Mouse (Mus musculus): ENCODE measurements at regions not wholly inside any gene's neighbourhood (a gene's known extent, or its start where the extent isn't known, plus 50 kb on each side); places are given as distances from the start of the nearest gene placed in this dataset.
A peak's percentile ranks its signal among the peaks of the same experiment; 100 is the strongest.

DNA sequence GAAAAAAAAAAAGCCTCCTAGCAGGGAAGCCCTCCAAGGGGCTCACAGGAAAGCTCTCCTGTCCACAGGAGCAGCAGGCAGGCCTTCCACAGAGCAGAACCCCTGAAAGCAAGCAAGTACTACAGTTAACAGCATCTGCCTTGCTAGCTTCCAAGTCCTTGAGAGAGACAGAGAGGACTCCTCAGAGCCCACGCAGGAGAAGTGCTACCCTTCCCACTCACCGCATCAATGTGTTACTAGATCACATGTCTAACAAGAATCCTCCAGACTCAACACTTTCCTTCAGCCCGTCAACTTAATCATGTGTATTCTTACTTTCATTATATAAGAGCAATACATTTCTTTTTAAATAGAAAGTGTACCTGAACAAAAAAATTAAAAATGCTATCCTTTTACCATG lies 99.9 kb downstream of the Klhl6 start:
- Histone ChIP-seq H3K9me3 (replicated peaks; ENCODE audit: insufficient read depth, low read length) (no peaks in the 10 kb centered on the region), H3K36me3 (ENCODE audit: control insufficient read depth in 1 of 2, insufficient read depth in 2 of 2, low read length in 2 of 2) (no peaks in the 10 kb centered on the region), H3K4me1 (ENCODE audit: control insufficient read depth in 1 of 2, insufficient read depth in 2 of 2, low read length in 2 of 2) (no peaks in the 10 kb centered on the region), H3K9ac (ENCODE audit: control insufficient read depth, low read depth, low read length, poor library complexity, severe bottlenecking) (no peak overlapping the region), H3K79me2 (ENCODE audit: control insufficient read depth, insufficient read depth, low read length, poor library complexity) (no peaks in the 10 kb centered on the region), H3K4me3 (ENCODE audit: control insufficient read depth in 1 of 2, insufficient read depth in 1 of 2, low read depth in 2 of 2, low read length in 2 of 2) (no peak overlapping the region), H3K27me3 (ENCODE audit: control insufficient read depth in 1 of 2, insufficient read depth in 2 of 2, low read length in 2 of 2) (no peaks in the 10 kb centered on the region; a peak in 2 of 4 replicates), H3K27ac (ENCODE audit: control insufficient read depth, low read depth, low read length) (no peak overlapping the region)
- DNase-seq (ENCODE audit: low read depth, low spot score) = no peak
- TF ChIP-seq USF2 (IDR thresholded peaks at IDR 0.05; ENCODE audit: borderline replicate concordance in 1 of 2, insufficient read depth in 1 of 2, low read depth in 1 of 2, low read length in 2 of 2) = no peak
- TF ChIP-seq POLR2A (IDR thresholded peaks at IDR 0.05; ENCODE audit: control insufficient read depth in 1 of 2, insufficient read depth in 1 of 2, low read depth in 1 of 2, low read length in 2 of 2, poor library complexity in 1 of 2) = no peak
- TF ChIP-seq JUND (IDR thresholded peaks at IDR 0.05; ENCODE audit: low read depth, low read length) = no peak
- TF ChIP-seq MAX (IDR thresholded peaks at IDR 0.05; ENCODE audit: low read length) = no peak
- TF ChIP-seq TBP (IDR thresholded peaks at IDR 0.05; ENCODE audit: low read depth, low read length) = no peak
- no peak for TF ChIP-seq RAD21 (IDR thresholded peaks at IDR 0.05; ENCODE audit: low read depth, low read length)
- TF ChIP-seq GABPA (IDR thresholded peaks at IDR 0.05; ENCODE audit: low read depth, low read length) = no peak
- TF ChIP-seq SIN3A (IDR thresholded peaks at IDR 0.05; ENCODE audit: low read length) = no peak
- TF ChIP-seq GATA1 (IDR thresholded peaks at IDR 0.05; ENCODE audit: low read depth, low read length) = no peak
- no peak for TF ChIP-seq CTCF (IDR thresholded peaks at IDR 0.05 in 2 of 3, conservative IDR thresholded peaks at IDR 0.05 in 1 of 3; ENCODE audit: control insufficient read depth in 1 of 3, insufficient read depth in 1 of 3, low read depth in 2 of 3, low read length in 3 of 3, poor library complexity in 1 of 3, severe bottlenecking in 1 of 3)
- TF ChIP-seq E2F4 (IDR thresholded peaks at IDR 0.05; ENCODE audit: borderline replicate concordance, low read depth, low read length) = no peak
- no peak for TF ChIP-seq MYB (IDR thresholded peaks at IDR 0.05; ENCODE audit: low read depth, low read length)
- no peak for TF ChIP-seq CHD2 (IDR thresholded peaks at IDR 0.05; ENCODE audit: low read length)
- TF ChIP-seq POLR2AphosphoS5 (IDR thresholded peaks at IDR 0.05; ENCODE audit: borderline replicate concordance, low read depth, low read length) = no peak
- TF ChIP-seq USF1 (IDR thresholded peaks at IDR 0.05; ENCODE audit: low read depth, low read length) = no peak

DNA sequence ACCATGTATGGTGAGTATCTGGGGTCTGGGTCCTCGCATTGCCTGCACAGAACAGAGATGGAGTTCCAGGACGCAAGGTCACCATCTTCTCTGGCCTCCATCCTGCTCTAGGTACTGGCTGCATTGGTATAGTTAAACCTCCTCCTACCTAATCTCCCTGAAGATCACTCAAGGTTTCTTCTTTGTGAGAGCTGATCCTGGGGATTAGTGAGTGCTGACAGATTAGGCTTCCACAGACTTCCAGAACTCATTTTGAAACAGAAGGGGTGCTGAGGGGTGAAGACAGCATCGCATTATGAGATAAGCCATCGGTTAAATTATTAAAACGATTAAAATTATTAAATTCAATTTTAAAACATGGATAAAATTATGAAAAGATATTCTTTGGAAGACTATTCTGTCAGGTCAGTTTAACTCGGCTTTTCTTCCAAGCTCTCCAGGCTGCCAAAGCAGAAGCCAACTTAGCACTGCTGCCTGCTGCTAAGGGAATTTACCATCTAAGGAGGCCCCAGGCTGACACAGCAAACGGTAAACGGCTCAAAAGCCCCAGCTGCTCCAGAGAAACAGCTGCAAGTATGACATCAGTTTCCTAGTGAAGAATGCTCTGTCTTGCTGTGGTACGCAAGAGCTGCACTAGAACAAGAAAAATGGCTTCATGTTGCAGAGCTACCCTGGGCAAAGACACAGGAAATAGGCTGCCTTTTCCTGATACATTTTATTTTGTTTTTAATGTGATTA lies 98.9 kb downstream of the Klhl6 start:
- H3K9ac ChIP-seq (ENCODE audit: control insufficient read depth, low read depth, low read length, poor library complexity, severe bottlenecking) = no peak overlapping the region
- no peaks in the 10 kb centered on the region for H3K36me3 ChIP-seq (ENCODE audit: control insufficient read depth in 1 of 2, insufficient read depth in 2 of 2, low read length in 2 of 2)
- no peak for DNase-seq (ENCODE audit: low read depth, low spot score)
- H3K79me2 ChIP-seq (ENCODE audit: control insufficient read depth, insufficient read depth, low read length, poor library complexity) = no peaks in the 10 kb centered on the region
- no peaks in the 10 kb centered on the region for H3K4me1 ChIP-seq (ENCODE audit: control insufficient read depth in 1 of 2, insufficient read depth in 2 of 2, low read length in 2 of 2)
- no peak overlapping the region for H3K4me3 ChIP-seq (ENCODE audit: control insufficient read depth in 1 of 2, insufficient read depth in 1 of 2, low read depth in 2 of 2, low read length in 2 of 2)
- H3K27me3 ChIP-seq (ENCODE audit: control insufficient read depth in 1 of 2, insufficient read depth in 2 of 2, low read length in 2 of 2) = no peaks in the 10 kb centered on the region; a peak in 1 of 4 replicates
- H3K27ac ChIP-seq (ENCODE audit: control insufficient read depth, low read depth, low read length) = no peak overlapping the region
- no peaks in the 10 kb centered on the region for H3K9me3 ChIP-seq (replicated peaks; ENCODE audit: insufficient read depth, low read length)
- TF ChIP-seq USF1 (IDR thresholded peaks at IDR 0.05; ENCODE audit: low read depth, low read length) = no peak
- TF ChIP-seq ETS1 (IDR thresholded peaks at IDR 0.05; ENCODE audit: low read depth, low read length) = 0 out of 2 replicates have a peak, but pooled peaks have one; percentile 23

Measured in MEL (cell line).